Mouse (Mus musculus) frontal cortex, postnatal 14 days (tissue): ENCODE measurements around the gene Qrich1.

Experiments
- DNase-seq, 2 experiments: peaks; one replicate each; pipeline ENCODE4 v3.0.0; 2022; ENCODE audit warnings: low spot score in 2 of 2

Qrich1 gene

DNA sequence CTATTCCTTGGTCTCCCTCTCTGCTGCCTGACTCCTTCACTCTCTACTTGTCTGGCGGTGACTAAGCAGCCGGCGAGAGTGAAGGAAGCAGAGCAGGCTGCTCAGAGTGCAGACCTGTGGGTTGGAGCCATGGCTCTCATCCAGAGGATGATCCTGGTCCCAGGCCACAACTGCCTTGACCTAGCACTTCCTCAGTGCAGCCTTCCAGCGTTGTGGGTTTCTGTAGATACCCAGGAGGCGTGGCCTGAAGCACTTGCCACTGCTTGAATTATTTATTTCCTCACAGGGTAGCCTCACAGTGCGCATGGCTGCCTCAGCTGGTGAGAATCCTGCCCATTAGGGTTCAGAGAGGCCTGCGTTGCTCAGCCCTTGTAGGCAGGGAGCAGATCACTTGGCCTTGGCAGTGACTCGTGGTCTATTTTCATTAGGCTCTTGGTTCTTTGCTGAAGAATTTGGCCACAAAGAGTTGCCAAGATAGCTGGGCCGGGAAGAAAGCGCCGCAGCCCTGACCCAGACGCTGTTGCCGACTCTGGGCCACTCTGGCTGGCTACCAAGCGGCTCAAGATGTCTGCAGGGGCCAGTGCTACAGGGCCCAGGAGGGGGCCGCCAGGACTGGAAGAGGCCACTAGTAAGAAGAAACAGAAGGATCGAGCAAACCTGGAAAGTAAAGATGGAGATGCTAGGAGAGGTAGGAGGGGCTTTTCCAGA, 24.4 kb upstream of the Qrich1 start:
- DNase-seq, result no peak

DNA sequence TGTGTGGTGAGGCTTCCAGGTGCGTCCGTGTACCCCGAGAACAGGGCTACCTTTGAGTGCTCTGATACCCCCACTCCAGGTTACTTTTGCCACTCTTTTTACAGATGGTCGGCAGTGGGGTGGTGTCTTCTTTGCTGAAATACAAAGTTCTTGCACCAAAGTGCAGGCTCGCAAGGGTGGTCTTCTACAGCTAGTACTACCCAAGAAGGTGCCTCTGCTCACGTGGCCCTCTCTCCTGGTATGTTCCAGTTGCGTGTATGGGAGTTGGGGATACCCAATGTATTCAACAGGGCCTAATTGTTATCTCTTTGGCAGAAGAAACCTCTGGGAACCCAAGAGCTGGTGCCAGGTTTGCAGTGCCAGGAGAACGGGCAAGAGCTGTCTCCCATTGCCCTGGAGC, 23.4 kb upstream of the Qrich1 start:
- DNase-seq, result no peak

DNA sequence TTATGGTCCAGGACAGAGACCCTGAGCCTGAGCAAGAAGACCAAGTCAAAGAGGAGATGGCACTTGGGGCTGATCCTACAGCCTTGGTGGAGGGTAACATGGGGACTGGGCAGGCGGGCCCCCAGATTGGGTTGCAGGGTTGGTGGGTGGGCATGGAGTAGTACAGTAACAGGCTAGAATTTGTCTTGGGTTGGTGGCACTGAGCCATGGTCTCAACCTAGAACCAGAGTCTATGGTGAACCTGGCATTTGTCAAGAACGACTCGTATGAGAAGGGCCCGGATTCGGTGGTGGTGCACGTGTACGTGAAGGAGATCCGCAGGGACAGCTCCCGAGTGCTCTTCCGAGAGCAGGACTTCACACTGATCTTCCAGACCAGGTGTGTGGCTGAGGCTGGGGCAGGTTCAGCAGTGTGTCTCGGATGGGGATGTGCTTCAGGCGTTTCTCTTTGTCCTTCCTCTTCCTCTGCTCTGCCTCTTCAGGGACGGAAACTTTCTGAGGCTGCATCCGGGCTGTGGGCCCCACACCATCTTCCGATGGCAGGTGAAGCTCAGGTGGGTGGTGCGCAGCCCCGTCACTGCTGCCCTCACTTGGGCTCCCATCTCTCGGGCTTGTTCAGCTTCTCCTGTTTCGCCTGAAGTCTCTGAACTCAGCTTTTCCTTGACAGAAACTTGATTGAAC, 22.3 kb upstream of the Qrich1 start:
- DNase-seq, result no peak

DNA sequence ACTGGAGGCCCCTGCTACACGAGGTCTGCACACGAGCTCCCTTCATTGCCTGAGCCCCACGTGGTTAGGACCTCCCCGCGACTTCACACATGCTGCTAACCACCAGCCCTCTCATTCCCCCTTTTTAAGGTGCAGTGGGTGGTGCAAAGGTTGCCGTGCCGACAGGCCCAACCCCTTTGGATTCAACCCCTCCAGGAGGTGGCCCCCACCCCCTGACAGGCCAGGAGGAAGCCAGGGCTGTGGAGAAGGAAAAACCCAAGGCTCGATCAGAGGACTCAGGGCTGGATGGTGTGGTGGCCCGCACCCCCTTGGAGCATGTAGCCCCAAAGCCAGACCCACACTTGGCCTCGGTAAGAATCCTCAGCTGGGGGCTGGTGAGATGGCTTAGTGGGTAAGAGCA, 21.7 kb upstream of the Qrich1 start:
- DNase-seq, result no peak

DNA sequence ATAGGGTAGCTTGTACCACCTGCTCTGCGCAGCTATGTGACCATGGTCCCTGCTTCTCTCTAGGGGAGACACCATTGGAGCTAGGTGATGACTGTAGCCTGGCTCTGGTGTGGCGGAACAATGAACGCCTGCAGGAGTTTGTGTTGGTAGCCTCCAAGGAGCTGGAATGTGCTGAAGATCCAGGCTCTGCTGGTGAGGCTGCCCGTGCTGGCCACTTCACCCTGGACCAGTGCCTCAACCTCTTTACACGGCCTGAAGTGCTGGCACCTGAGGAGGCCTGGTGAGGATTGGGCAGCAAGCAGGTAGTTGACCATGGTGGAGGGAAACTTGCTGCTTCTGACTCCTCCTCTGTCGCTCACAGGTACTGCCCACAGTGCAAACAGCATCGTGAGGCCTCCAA, 17.4 kb upstream of the Qrich1 start:
- DNase-seq, result no peak

DNA sequence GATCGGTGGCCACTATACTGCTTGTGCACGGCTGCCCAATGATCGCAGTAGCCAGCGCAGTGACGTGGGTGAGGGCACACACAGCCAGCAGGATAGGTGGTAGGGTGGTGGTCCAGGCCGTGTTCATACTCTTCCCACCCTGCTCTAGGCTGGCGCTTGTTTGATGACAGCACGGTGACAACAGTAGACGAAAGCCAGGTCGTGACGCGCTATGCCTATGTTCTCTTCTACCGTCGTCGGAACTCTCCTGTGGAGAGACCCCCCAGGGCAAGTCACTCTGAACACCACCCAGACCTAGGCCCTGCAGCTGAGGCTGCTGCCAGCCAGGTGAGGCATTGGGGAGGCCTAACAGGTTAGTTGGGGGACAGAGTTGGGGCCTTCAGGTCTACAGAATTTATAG, 16.7 kb upstream of the Qrich1 start:
- no peak for DNase-seq

DNA sequence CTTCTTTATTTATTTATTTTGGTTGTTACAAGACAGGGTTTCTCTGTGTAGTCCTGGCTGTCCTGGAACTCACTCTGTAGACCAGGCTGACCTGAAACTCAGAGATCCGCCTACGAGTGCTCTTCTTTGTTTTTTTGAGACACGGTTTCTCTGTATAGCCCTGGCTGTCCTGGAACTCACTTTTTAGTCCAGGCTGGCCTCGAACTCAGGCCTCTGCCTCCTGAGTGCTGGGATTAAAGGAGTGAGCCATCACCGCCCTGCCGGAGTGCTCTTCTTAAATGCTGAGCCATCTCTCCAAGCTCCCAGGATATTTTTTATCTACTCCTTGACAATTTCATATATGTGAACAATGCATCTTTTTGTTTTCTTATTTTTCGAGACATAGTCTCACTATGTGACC, 9.7 kb upstream of the Qrich1 start:
- no peak for DNase-seq

DNA sequence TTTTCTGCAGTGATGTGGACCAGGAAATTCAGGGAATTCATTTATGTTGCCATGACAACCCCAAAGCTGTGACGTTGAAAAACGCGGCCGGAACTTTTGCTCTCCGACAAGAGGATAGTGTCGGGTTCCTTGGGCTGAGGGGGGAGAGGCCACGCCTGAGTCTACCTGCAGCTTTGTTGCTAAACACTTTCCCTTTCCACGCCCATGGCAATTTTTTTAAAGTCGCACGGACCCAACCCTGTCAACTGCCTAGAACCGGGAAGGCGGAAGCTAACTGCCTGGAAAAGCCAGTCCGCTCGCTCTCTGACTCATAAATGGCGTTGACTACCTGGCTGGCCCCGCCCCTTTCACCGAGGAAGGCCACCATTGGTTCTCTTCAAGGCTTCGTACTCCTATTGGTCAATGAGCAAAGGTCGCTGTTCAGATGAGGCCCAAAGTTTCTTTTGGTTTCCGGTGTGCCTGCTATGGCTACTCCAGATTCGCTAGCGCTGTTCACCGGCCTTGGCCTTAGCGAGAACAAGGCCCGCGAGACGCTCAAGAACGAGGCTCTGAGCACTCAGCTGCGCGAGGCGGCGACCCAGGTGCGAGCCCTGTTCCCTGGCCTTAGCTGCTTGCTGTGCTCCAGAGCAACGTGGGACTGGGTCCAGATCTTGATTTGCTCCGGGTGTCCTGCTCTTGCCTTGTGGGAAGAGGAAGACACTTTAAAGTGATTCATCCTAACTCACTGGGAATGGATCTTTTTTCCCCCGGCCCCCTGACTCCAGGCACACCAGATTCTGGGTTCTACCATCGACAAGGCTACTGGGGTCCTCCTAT, 8.8 kb upstream of the Qrich1 start, which contains the start of gene Qars:
Qars (plus strand) TSS at position 88 of the 816 bp plus-strand sequence.
- DNase-seq, result peak; percentile 91 to 94

DNA sequence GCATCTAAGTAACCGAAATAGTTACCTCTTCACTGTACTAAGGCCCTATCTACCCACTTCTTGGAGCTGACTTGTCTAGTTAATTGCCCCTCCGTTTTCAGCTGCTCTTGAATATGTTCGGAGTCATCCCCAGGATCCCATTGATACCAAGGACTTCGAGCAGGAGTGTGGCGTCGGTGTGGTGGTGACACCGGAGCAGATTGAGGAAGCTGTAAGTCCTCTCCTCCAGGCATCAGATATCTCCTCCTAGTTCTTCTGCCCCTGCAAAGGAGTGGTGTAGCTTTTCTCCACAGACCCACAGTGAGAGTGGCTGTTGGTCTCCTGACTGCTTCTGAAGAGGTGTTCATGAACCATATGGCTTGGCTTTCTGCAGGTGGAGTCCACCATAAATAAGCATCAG, 7.8 kb upstream of the Qrich1 start:
- no peak for DNase-seq

DNA sequence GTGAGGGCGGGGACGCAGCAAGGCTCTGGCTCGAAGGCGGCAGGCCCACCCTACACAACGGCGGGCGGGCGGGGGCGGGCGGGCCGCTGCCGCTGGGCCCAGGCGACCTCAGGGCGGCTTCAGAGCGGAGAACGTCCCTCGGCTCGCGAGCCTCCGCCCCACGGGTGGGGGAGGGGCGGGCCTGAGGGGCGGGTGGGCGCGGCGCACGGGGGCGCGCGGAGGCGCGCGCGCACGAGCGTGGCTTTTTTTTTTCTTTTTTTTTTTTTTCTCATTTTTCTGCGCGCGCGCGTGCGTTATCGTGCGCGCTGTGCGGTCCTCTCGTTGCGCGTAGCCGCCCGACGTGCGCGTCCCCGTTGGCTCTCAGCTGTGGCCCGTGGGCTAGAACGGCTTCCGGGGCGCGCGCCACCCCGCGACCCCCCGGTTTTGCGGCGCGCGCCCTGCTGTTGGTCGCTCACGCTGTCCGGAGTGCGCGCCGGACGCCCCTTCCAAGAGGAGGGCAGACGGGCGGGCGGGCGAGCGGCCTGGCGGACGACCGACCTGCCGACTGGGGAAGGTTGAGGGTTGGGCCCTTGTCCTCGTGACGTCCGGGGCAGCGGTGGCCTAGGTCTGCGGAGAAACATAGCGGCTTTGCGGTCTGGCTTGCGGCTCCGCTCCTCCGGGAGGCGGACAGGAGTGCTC, 786 bp downstream of the Qrich1 start:
- peak; percentile 60 to 77 for DNase-seq

DNA sequence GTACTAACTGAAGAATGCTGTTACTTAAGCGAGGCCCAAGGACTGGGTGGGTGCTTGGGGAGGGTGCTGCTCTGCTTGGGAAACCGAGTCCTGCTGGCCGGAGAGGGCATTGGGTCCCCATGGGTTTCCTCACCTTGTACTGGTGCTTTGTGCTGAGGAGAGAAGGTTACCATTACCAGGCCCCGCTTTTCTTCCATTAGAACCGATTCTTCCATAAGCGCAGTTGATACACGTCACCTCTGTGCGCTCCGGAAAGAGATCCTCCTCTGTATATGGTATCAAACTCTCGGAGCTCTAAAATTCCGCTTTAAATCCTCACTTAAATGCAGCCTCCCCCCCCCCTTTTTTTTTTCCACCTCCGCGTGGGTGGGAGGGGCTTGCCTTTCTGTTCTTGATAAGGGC, 1.3 kb downstream of the Qrich1 start:
- peak; percentile 35 to 57 for DNase-seq

DNA sequence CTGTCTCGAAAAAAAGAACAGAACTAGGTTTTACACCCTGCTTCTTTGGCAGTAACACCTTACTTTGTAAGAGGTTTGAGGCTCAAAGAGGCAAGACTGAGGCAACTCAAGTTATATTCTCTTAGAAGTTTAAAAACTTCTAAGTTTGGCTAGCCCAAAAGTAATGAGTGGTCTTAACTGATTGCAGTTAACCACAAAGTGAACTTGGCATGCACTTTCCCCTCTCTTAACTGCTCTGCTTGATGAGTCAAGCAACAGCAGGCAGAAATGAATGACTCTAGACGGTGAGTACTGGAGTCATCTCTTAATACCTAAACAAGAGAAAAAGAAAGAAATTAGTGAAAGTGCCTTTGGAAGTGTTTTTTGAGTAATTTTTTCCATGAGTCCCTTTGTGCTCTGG, 5.0 kb downstream of the Qrich1 start:
- DNase-seq, result no peak

DNA sequence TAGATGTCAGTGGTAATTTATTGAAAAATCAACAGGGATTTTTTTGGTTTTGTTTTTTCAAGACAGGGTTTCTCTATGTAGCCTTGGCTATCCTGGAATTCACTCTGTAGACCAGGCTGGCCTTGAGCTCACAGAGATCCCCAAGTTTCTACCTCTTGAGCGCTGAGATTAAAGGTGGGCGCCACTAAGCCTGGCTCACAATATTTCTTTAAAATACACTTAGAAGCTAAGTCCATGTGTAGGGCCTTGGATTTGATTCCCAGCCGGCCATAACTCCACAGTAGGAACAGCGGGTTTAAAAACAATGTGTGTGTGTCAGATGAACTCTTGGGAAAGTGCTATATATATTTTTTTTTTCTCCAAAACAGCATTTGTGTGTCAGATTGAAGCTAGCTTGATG, 6.7 kb downstream of the Qrich1 start:
- no peak for DNase-seq

DNA sequence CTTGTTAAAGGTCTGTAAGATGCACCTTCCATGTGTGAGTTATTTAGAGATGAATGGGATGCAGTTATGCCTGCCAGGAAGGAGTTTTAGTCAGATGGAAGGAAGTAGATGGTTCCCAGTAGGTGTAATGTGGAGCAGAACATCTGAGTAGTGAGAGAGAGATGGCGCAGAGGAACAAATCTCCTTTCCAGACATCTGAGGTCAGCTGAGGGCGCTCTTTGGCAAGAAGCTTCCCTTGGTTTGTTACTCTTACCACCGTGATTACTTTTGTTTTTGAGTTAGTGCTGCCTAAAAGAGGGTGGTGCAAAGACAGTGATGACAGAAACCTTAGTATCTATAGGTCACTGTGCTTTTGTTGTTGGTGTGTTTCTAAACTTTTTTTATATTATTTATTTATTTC, 8.8 kb downstream of the Qrich1 start:
- no peak for DNase-seq

DNA sequence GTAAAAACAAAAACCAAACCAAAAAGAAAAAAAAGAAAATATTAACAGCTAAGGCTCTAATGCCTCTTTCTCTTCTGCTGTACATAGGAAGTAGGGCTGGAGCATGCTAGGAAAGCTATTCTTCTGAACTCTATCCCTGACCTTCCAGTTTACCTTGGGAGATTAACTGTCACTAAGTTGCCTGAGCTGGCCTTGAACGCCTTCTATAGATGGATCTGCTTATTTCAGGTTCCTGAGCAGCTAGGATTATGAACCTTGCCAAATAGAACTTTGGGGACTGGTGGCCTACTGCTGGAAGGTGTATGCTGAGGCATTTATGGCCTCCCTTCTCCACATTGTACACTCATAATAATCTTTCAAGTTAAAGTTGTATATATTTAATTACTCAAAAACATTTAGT, 14.3 kb downstream of the Qrich1 start:
- no peak for DNase-seq

DNA sequence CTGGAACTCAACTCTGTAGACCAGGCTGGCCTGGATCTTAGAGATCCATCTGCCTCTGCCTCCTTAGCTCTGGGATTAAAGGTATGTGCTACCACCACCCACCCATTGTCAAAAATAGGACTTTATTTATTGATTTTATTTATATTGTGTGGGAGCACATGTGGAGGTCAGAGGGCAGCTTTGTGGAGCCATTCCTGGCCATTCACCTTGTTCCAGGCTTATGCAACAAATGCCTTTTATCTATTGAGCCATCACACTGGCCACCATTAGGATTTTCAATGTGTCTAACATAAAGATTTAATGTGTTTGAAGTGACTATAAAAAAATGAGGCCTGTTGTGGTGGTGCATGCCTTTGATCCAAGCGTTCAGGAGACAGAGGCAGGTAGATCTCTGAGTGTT, 14.9 kb downstream of the Qrich1 start:
- no peak for DNase-seq

DNA sequence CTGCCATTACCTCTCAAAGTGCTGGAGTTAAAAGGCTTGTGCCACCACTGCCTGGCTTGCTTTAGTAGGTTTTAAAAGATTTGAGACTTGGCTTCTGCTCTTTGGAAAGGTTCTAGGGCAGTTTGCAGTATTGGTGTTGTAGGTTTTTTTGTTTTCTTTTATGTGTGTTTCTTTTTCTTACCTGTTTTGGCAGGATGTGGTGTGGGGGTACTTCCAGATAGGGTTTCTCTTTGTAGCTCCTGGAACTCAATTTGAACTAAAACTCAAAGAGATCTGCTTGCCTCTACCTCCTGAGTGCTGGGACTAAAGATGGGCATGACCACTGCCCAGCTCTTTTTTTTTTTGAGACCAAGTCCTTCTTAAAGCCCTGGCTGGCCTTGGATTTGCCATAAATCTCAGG, 24.2 kb downstream of the Qrich1 start:
- DNase-seq, result no peak

DNA sequence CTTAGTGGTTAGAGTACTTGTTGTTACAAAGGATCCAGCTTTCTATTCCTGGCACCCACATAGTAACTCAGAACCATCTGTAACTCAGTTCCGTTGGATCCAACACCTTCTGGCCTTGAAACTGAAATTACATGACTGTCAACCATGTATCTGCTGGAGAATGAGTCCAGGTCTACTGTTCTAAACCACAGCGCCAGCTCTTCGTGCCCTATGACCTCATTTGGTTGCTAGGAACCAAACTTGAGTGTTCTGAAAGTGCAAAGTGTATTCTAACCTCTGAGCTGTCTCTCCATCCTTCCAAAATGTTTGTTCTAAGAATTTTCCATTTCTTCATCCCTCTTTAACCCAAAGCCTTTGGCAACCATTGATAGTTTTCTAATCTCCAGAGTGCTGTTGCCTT, 29.4 kb downstream of the Qrich1 start:
- no peak for DNase-seq

DNA sequence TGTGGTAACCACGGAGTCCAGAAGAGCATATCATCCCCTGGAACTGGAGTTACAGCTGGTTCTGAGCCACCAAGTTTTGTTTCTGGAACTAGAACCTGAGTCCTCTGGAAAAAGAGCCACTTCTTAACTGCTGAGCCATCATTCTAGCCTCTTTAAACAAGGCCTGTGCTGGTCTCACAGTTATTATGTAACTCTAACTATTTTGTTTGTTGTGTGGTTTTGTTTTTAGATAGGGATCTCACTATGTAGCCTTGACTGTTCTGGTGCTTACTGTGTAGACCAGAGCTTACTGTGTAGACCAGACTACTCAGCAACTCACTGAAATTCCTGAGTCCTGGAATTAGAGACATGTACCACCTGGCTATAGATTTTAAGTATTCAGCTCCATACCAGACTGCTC, 30.3 kb downstream of the Qrich1 start:
- no peak for DNase-seq

DNA sequence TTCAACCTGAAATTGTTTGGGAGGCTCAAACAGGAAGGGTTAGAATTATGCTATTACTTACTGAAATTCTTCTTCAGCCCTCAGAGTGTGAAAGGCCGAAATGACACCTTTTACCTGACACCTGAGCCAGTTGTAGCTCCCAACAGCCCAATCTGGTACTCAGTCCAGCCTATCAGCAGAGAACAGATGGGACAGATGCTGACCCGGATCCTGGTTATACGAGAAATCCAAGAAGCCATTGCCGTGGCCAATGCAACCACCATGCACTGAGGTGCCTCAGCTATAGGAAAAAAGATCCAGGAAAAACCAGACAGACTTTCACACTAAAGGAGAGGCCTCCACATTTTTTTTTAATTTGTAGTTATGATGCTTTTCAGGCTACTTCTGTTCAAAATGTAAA, 42.6 kb downstream of the Qrich1 start:
- DNase-seq, result no peak

DNA sequence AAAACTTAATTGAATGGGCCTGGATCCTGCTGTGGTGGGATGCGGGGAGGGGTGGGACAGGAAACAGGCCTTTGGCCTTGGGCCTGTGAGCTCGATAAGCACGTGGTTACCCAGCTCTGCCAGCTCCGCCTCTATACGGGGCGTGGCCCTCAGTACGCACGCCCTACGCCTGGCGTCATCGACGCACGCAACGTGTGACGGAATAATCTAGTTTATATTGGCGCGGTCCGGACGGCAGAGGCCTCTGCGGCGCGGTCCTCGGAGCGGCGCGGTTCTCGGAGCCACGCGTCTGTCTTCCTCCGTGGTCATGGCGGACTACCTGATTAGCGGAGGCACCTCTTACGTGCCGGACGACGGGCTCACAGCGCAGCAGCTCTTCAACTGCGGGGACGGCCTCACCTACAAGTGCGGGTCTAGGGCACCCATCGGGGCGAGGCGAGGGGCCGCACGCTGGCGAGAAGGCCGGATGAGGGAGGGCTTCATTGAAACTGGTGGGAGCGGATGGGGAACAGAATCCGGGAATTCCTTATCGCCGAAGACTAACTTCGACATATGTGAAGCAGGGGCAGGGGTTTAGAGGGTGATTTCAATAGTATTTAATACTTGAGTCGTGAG, 43.7 kb downstream of the Qrich1 start, which contains the start of gene Impdh2:
Impdh2 (plus strand) TSS at position 60 of the 615 bp plus-strand sequence.
- DNase-seq, result peak; percentile 91 to 92

DNA sequence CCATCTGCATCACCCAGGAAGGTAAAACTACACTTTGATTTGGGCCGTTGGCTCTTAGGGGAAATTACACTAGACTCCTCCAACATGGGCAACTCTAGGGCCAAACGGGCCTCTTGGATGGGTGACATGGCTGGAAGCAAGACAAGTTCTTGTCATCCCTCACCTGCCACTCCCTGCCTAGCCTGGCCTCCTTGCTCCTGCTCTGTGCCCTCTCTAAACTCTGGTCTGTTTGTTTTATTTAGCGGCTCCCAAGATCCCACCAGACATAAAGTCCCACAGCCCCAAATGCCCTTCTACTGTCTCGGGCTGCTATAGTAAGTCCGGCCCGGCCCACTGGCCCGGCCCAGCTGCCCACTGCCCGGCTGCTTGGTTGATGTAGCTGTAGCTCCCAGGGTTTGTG, 47.1 kb downstream of the Qrich1 start:
- no peak for DNase-seq
